Mouse (Mus musculus) C2C12 (cell line): Measurements from ENCODE around the gene Bora.

Experiments
- CEBPB ChIP-seq: IDR thresholded peaks from one replicate; pipeline ENCODE4 v1.6.1; 2011; ENCODE audit warnings: low read depth, mild to moderate bottlenecking, control low read depth, moderate library complexity
- CTCF ChIP-seq: IDR thresholded peaks from one replicate; pipeline ENCODE4 v1.5.1; 2011; ENCODE audit not compliant: control insufficient read depth, insufficient read depth, insufficient read length
- MYOG ChIP-seq: IDR thresholded peaks from one replicate; pipeline ENCODE4 v1.6.1; 2011; ENCODE audit not compliant: control insufficient read depth, insufficient read length; ENCODE audit errors: extremely low read depth

DNA sequence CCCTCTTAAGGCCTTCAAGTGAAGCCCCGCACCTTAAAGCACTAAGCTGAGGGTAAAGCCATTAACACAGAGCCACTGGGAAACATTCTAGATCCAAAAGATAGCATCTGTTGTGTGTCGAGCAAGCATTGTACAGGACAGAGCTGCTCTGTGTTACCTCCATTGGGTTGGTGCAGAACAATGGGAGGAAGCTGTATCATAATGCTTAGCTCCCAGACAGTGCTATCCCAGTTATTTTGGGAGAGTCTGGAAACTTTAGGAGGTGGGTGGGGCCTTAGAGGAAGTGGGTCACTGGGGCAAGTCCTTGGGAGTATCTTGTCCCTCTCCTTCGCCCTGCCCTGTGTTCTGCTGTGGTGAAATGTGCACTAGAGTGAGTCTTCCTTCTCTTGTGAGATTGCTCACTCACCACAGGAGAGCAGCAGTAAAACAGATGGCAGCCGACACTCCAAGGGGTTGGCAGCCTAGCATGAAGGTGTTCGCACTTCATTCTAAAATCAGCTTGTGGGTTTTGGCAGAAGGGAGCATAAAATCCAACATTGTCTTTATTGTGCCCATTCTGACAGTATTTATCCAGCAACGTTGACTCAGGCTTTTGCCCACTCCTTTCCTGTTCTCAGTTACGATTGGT, 13.1 kb downstream of the Bora start:
- no peak for TF ChIP-seq CTCF
- TF ChIP-seq CEBPB, result no peak
- TF ChIP-seq MYOG, result no peak
